Mouse (Mus musculus): Measurements from ENCODE around the gene Arfgap1.

DNA sequence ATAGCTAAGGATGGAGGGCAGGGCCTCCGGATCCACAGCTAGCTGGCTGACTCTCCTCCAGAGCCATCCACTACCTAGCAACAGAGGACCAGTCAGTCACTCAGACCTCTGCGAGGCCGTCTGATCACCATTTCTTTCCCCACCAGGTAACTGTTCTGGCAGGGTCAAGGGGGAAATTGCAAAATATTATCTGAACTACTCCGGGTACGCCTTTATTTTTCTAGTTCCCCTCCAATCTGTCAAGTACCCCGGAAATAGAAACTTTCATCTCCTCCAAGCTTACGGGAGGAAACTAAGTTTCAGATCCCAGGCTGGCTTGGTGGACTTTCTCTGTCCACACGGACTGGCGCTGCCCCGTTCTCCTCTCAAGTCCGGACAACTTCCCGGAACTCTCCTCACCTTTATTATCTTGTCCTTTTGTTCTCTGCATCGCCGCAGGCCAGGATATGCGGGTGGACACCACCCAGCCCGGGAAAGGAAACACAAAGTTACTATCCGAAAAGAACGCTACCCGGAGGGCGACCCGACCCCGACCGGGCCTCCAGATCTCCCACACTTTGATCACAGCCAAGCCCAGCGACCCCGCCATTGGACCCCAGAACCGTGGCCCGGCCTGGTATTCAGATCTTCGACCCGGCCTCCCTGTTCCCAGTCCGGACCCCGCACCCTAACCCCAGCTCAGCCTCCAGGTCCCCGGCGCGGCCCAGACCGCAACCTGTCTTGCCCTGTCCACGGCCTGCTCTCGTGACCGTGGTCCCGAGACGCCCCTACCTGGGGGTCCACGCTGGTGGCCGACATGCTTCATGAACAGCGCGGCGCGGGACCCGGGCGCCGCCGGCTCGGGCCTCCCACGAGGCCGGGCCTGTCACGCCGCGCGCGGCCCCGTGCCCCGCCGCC lies 46.9 kb upstream of the Arfgap1 start:
- TF ChIP-seq POLR2A (IDR thresholded peaks at IDR 0.05; ENCODE audit: control insufficient read depth, extremely low read depth, insufficient read depth, low read length, poor library complexity) (no peak), CTCF (IDR thresholded peaks at IDR 0.05; ENCODE audit: borderline replicate concordance, control insufficient read depth, extremely low read depth, insufficient read depth, low read length, poor library complexity) (no peak)

Data from thymus, adult 2 months (tissue).